Mouse (Mus musculus) mouse embryonic stem cell (cell line): ENCODE data around the gene Klhl2.

ENCODE experiments used
- in situ Hi-C, 2 experiments: fragments of 300-500 bp; cut with MboI; formaldehyde crosslinking; loops; 1 replicate in 1 of 2; 3 replicates in 1 of 2; pipeline ENCODE4 v1.14.3; 2019 to 2020; ENCODE audit warnings: low sequenced_read_pairs in 2 of 2, low pct_unique_long_range_greater_than_20kb in 1 of 2, mixed read lengths in 1 of 2; ENCODE audit not compliant: unreplicated experiment in 1 of 2

Gene Klhl2

DNA sequence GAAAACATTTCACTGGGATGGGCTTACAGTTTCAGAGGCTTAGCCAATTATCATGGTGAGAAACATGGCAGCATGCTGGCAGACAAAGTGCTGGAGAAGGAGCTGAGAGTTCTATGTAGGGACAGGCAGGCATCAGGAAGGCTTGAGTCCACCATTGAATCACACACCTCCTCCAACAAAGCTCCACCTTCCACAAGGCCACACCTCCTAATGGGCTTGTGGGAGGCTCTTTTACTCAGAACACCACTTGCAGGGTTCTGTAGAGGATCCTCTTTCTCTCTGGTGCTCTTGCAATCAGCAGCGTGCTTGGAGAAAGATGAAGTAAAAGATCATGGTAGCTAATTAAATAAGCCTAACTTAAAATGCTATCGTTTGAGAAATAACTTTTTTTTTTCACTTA, 63.0 kb downstream of the Klhl2 start:
- in situ Hi-C loops: no loop called here

GRCm38 (mm10) chr8:64784235-64784634, 65.6 kb downstream of the Klhl2 start:
- in situ Hi-C loops: no loop called here

DNA sequence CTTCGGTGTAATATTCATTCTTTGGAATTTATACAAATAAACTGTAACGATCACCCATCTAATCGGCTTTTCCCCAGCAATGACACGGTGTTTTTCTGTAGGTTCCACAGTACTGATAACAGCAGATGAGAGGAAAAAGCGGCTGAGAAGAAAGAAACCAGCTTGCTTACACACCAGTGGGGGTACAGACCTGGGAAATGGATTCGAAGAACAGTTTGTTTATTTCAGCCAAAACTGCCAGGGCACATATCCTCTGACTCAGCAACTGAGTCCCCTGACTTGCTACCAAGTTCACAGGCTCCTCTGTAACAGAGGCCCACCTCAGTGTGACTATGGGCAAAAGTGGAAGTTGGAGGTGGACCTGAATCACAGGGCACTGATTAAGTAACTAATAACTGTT, 67.9 kb downstream of the Klhl2 start:
- in situ Hi-C loops: no loop called here

DNA sequence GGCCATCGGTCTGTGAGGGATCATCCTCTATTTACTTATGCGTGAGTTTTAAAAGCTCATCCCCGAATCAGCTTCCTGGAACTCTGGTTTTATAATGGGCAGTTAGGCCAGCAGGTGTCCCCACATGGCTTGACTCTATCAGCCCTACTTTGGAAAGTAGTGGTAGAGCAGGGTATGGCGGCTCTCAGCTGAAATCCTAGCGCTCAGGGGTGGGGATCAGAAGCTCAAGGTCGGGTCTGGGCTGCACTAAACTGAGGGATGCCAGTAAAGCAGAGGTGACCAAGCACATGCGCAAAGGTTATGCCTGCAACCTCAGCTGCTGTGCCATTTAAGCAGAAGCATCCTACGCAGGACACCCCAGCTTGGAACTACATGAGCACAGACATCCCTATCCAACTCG, 71.9 kb downstream of the Klhl2 start:
- in situ Hi-C loops: no loop called here

- in situ Hi-C loops: no loop called here
These were observed 75.7 kb downstream of the Klhl2 start for GRCm38 (mm10) chr8:64774136-64774535.

DNA sequence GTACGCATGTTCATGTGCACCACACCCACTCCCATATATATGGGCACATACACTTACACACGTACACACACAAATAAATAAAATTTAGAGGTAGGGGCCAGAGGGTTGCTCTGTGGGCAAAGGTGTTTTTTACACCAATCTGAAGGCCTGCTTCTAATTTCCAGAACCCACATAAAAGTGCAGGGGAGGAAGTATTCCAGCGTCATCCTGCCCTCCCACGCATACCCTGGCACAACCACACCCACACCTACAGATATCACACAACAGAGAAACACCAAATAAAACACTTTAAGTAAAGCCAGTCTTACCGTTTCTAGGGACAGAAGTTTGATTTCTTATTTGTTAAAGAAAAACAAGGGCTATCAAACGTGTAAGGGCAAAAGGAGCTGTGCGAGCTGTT, 79.0 kb downstream of the Klhl2 start:
- in situ Hi-C loops: no loop called here

GRCm38 (mm10) chr8:64769586-64769985, 80.2 kb downstream of the Klhl2 start:
- in situ Hi-C loops: no loop called here

DNA sequence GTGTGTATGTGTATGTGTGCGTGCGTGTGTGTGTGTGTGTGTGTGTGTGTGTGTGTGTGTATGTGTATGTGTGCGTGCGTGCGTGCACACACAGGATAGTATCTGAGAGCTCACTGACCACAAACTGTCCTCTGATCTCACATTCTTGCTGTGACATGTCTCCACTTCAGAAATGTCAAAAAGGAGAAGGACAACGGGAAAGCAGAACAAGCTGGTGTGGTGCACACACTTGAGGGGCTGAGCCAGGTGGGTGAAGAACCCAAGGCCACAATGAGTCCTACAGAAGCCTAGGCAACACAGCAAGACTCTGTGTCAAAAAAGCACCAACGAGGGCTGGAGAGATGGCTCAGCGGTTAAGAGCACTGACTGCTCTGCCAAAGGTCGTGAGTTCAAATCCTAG, 81.2 kb downstream of the Klhl2 start:
- in situ Hi-C loops: no loop called here

GRCm38 (mm10) chr8:64767047-64767446, 82.8 kb downstream of the Klhl2 start:
- in situ Hi-C loops: no loop called here

DNA sequence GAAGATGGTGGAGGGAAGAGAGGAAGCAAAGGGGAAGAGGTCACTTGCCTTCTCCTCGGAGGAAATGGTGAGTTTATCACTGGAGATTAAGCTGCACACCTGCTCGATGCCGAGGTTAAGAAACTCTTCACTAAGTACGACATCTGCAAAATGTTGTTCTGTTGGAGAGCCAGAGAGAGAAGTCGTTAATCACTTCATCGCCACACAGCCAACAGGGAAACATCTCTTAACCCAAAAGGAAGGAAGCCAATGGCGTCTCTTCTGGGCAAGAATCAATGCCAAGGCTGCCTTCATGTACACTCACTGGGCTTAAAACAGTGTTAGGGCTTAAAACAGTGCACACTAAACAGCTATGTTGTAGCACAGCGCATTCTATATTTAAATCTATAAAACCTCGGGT, 85.7 kb downstream of the Klhl2 start:
- in situ Hi-C loops: no loop called here

DNA sequence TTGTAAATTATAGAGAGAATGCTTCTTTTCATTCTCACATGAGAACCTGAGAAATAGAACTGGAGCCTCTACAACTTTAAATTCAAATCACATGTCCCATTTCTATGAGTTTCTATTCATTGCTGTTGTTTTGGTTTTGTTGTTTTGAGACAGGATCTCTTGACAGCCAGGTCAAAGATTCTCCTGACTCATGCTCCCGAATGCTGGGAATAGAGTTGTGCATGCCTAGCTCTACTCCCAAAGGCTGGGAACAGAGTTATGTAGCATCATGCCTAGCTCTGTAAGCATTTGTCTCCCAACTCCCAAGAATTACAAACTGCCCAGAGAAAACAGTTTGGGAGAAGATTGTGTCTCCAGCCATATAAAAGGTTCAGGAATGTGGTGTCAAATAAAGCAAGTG, 87.1 kb downstream of the Klhl2 start:
- in situ Hi-C loops: no loop called here

- in situ Hi-C loops: no loop called here
These were observed 88.4 kb downstream of the Klhl2 start for GRCm38 (mm10) chr8:64761430-64761829.

DNA sequence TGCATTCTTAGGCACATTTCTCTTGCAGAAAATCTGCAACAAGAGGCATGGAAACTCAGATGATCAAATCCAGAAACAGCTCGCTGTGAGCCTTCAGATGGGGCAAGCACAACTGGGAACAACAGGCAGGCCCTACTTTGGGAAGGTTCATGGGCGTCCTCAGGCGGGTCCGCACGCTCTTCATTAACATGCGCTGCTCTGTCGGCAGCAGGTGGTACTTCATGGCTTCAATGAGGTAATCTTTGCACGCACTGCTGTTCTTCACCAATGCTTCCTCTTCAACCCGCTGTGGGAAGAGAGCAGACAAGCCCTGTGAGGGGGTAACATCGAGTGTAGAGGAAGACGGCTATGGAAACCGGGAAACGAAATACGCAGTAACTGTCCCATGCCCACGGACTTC, 91.9 kb downstream of the Klhl2 start:
- in situ Hi-C loops: no loop called here

DNA sequence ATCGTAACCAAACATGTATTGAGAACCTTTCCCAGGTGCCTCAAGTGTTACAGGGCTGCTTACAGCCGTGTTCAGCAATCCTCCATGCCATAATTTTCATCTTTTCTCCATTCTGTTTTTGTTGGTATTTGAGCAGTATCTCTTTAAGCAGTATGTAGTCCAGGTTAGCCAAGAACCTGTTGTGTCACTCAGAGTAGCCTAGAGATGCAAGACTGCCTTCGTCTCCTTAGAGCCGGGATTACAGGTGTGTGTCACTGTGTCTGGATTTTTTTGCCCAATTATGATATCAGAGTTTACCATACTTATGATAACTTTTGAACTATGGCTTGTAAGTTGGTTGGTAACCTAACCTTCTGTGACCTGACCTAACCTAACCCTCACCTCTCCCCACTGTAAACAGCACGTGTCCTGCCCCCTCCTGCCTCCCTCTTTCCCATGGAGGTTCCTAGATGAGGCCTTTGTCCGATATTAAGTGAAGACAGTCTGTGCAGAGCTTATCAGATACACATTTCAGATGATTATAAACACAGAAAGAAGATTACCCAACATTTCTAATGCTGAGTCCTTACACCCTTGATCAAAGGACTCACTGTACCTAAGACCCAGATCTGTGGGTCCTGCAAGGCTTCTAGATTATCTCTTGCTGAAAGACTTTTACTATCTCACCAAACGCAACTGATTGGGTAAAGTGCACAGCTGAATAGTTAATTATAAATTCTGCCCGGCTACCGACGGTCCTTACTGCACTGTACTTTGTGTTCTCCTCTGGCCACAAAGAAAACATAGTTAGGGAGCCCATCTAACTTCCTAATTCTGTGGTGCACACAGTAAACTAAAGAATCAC, 103.4 kb downstream of the Klhl2 start:
- in situ Hi-C loops: no loop called here

DNA sequence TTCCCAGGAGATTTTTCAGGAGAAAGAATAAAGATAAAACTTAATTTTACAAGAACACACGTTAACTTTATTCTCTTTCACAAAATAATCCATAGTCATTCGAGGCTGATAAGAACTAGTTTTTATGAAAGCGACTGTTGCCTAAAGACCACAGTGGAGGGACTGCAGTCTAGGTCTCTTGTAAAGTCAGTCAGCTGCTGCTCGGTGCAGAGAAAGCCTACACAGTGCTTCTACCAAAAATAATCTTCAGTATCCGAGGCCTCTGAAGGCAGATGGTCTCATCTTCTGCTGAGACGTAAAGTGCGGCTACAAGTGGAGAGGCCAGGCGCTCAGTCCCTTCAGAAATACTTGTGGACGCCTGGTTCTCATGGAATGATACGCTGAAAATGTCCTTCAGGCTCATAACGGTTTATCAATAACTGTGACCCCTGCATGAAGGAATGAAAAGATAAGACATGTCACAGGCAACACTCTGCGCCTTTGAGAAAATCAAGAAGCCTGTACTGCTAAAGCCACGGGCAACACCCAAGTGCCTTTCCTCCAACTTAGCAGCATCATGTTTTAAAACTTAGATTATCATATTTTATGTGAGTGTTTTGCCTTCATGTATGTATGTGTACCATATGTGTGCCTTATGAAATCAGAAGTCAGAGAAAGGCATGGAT, 109.1 kb downstream of the Klhl2 start:
- in situ Hi-C loops: no loop called here

GRCm38 (mm10) chr8:64738916-64739315, 110.9 kb downstream of the Klhl2 start:
- in situ Hi-C loops: no loop called here

GRCm38 (mm10) chr8:64736767-64737323, 113.0 kb downstream of the Klhl2 start:
- in situ Hi-C loops: no loop called here

GRCm38 (mm10) chr8:64735161-64735560, 114.7 kb downstream of the Klhl2 start:
- in situ Hi-C loops: no loop called here

DNA sequence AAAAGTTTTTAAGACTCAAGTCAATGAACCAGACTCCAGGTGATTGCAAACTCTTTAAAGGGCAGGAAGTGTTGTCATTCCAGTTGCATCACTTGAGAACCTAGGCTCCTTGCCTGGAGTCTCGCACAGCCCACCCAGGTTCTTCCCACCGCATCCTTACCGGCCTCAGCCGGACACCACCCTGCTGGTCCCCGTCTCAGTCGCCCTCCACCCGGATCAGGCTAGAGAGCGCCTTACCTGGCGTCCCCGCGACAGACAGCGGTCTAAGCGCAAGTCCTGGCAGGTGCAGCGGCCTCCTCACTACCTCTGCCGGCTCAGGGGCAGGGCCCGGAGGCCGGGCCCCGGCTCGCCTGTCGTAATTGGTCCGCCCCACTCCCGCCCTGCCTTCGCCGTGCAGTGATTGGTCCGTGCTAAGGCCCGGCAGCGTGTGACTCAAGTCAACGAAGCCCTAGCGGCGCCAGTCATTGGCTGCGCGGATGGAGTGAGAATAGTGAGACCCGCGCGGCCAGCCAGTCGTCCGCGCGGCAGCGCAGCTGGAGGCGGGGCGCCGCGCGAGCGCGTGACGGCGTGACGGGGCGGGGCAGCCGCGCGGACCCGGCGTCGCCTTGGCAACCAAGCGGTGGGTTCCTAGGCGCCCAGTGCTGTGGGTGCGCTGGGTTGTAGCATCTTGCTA, 116.4 kb downstream of the Klhl2 start, which contains the start of gene Msmo1:
Gene Msmo1, minus strand, starts transcription at position 522 of the 673 bp plus-strand sequence.
- in situ Hi-C loops: no loop called here
